In the genomic region with DNA sequence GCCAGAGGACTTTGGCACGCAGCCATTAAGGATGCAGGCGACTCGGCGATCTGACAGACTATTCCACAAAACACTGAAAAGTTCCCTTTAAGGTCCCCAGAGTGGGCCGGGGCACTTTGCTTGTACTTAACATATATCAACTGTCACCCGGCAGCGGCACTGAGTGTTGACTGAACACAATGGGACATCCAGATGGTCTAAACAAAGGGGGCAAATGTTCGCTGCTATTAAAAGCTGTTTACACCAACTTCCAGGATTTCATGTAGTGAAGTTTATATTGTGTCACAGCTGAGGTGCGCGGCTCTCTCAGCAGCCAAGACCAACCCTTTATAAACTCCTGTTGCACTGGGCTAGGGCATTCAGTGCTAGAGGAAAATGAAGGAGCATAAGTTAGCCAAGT, we compare ENCODE assay signal across 9 mouse cellular contexts.
DNase-seq lines count a peak whose midpoint lies in the region; ATAC-seq lines count a peak whose summit lies in the region.
"Had no signal": no experiment of that assay in that cellular context is flagged by ENCODE, and none has a peak within 500 bp of the region (broad histone marks: within the 10 kb centered on the region; RNA-seq: fewer than 3 reads in every experiment).

No protein-coding gene starts in this region.

- no peak overlapping the region for H3K9ac ChIP-seq in embryonic facial prominence, embryonic 15.5 days
- H3K9ac ChIP-seq in intestine, embryonic 16.5 days (ENCODE audit: low read depth, low read length), result no peak overlapping the region

- no peaks in the 10 kb centered on the region for H3K36me3 ChIP-seq in embryonic facial prominence, embryonic 15.5 days
- no peaks in the 10 kb centered on the region for H3K36me3 ChIP-seq in intestine, embryonic 16.5 days (ENCODE audit: control insufficient read depth, insufficient read depth, low read length)

- H3K27me3 ChIP-seq in embryonic facial prominence, embryonic 15.5 days, result no peaks in the 10 kb centered on the region
- H3K27me3 ChIP-seq in intestine, embryonic 16.5 days (replicated peaks; ENCODE audit: control insufficient read depth, insufficient read depth, low read length), result no peaks in the 10 kb centered on the region
- H3K27me3 ChIP-seq: Patski had no signal

- no peak for ATAC-seq in embryonic facial prominence, embryonic 15.5 days (ENCODE audit: insufficient number of reproducible peaks, low FRiP score, low TSS enrichment, low read depth)
- ATAC-seq in intestine, embryonic 16.5 days, result peak; percentile 53; the same call in 1 of the 2 replicates
- ATAC-seq in erythroblast, adult 5-6 weeks (replicated peaks; ENCODE audit: low FRiP score, poor library complexity, severe bottlenecking), result no peak
- ATAC-seq: Patski had no signal

- no peaks in the 10 kb centered on the region for H3K9me3 ChIP-seq in embryonic facial prominence, embryonic 15.5 days (replicated peaks)
- H3K9me3 ChIP-seq in intestine, embryonic 16.5 days (ENCODE audit: control insufficient read depth, low read length), result no peaks in the 10 kb centered on the region

- peaks cover 9% of the 10 kb centered on the region for H3K4me1 ChIP-seq in brown adipose tissue, adult 24 weeks (ENCODE audit: control insufficient read depth, insufficient read depth, insufficient read length, low read length)
- H3K4me1 ChIP-seq in embryonic facial prominence, embryonic 15.5 days, result peaks cover 13% of the 10 kb centered on the region
- H3K4me1 ChIP-seq in intestine, embryonic 16.5 days (ENCODE audit: control insufficient read depth, insufficient read depth, low read length), result peaks cover 14% of the 10 kb centered on the region

- peak overlapping the region; percentile 45 for H3K4me2 ChIP-seq in embryonic facial prominence, embryonic 15.5 days (replicated peaks)
- peak overlapping the region; percentile 46 for H3K4me2 ChIP-seq in intestine, embryonic 16.5 days (ENCODE audit: low read depth, low read length)

- H3K27ac ChIP-seq in brown adipose tissue, adult 24 weeks (replicated peaks; ENCODE audit: low read depth, low read length), result peak overlapping the region; percentile 48
- H3K27ac ChIP-seq in embryonic facial prominence, embryonic 15.5 days (replicated peaks), result no peak overlapping the region
- H3K27ac ChIP-seq in intestine, embryonic 16.5 days (ENCODE audit: low read length), result no peak overlapping the region

- DNase-seq in lung, postnatal 25 days (ENCODE audit: low spot score), result peak; percentile 49
- DNase-seq in Muller cell, postnatal 12 days (ENCODE audit: inconsistent ontology term), result no peak
- DNase-seq in cerebellum, postnatal 36 days, result no peak
- DNase-seq in ovary, postnatal 36 days (ENCODE audit: low spot score), result no peak

- H3K4me3 ChIP-seq in brown adipose tissue, adult 24 weeks (ENCODE audit: insufficient read depth, low read depth, low read length), result peak overlapping the region; percentile 51; the same call in 1 of the 2 replicates
- peak overlapping the region; percentile 28 for H3K4me3 ChIP-seq in embryonic facial prominence, embryonic 15.5 days (replicated peaks)
- H3K4me3 ChIP-seq in intestine, embryonic 16.5 days (ENCODE audit: low read length), result peak overlapping the region; percentile 29

- 36% methylated on average over 10 of the region's 10 CpGs for WGBS in embryonic facial prominence, embryonic 15.5 days
- WGBS in intestine, embryonic 16.5 days, result 20% methylated on average over 10 of the region's 10 CpGs
